Mouse (Mus musculus) midbrain, embryonic 12.5 days (tissue): ENCODE results near the gene Madcam1. TPM values are rescaled to one million over a fixed set of nuclear protein-coding genes. Genes with fewer than 3 reads are reported as not detected.
A peak's percentile ranks its signal among the peaks of the same experiment; 100 is the strongest.

ENCODE experiments used
- ATAC-seq: fragments of 200-750 bp; cut with Nextera tagmentation; 2 replicates; pipeline ENCODE4 v1.8.0; 2017; ENCODE audit warnings: low read depth, moderate TSS enrichment, moderate library complexity; ENCODE audit not compliant: low FRiP score
- H3K27ac ChIP-seq: fragments of 300-500 bp; sonication (generic); replicated peaks from 2 replicates; pipeline ENCODE4 v1.5.1; 2016; ENCODE audit warnings: mild to moderate bottlenecking
- H3K27me3 ChIP-seq: fragments of 300-500 bp; sonication (generic); 2 replicates; pipeline ENCODE4 v1.6.1; 2016; ENCODE audit warnings: mild to moderate bottlenecking
- H3K36me3 ChIP-seq: fragments of 300-500 bp; sonication (generic); 2 replicates; pipeline ENCODE4 v1.6.1; 2016
- H3K4me1 ChIP-seq: fragments of 300-500 bp; sonication (generic); 2 replicates; pipeline ENCODE4 v1.6.1; 2016
- H3K4me2 ChIP-seq: fragments of 300-500 bp; sonication (generic); replicated peaks from 2 replicates; pipeline ENCODE4 v1.6.1; 2016; ENCODE audit warnings: mild to moderate bottlenecking, moderate library complexity
- H3K4me3 ChIP-seq: fragments of 300-500 bp; sonication (generic); 2 replicates; pipeline ENCODE4 v1.5.1; 2016; ENCODE audit warnings: mild to moderate bottlenecking
- H3K9ac ChIP-seq: fragments of 300-500 bp; sonication (generic); replicated peaks from 2 replicates; pipeline ENCODE4 v1.6.1; 2016; ENCODE audit warnings: mild to moderate bottlenecking, moderate library complexity
- H3K9me3 ChIP-seq: fragments of 300-500 bp; sonication (generic); 2 replicates; pipeline ENCODE4 v1.6.1; 2016; ENCODE audit warnings: mild to moderate bottlenecking
- WGBS: fragments of 180-500 bp; shearing (Covaris S2); methylation state at CpG from one replicate; pipeline ENCODE4 v1.1.7; 2016; 5-methylcytosine and 5-hydroxymethylcytosine counted together
- polyA plus RNA-seq: library from polyadenylated mRNA; unstranded; fragments of >200 nt; fragmentation: Nextera tagmentation; extraction: Ambion mirVana; gene quantifications from 2 replicates; pipeline ENCODE4 v1.2.1, GENCODE M21; 2016

Madcam1 gene
- polyA plus RNA-seq, 1 experiment from 2014 or later: 1.7 TPM

DNA sequence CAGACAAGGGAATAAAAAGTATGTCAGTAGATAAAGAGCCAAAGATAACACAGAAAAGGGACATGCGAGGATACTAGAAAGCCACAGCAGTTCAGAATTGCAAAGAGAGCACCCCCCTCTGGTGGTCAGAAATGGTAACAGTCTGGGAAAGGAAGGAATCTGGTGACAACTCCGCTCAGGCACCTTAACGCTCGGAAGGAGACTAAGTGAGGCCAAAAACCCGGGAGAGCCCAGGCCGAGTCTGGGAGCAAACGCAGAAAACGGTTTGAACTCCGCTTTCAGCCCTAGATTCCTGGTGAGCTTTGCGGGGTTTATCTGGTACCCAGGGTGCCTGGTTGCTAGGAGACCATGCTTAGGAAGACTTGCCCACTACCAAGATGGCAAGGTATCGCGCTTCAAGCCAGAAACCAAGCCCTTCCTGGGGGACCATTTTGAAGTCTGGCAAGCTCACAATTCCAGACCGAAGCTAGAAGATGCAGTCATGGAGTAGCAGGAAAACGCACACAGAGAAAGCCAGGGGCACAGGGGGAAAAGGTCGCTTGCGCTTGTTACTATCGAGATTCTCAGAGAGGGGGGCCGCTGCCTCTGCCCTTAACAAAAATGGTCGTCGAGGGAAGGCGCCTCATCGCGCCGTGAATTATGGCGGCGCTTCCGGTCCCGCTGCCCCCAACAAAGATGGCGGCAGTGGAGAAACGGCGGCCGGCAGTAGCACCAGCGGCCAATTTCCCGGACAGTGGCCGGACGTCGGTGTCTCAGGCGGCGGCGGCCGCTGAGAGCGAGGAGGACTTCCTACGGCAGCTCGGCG, 4.6 kb downstream of the Madcam1 start, which contains the start of gene Tpgs1:
Gene Tpgs1, plus strand, starts transcription at position 599 of the 805 bp plus-strand sequence.
- peaks cover 5% of the 10 kb centered on the region; the same call in 1 of the 2 replicates for H3K36me3 ChIP-seq
- peak within 1 kb of the TSS; percentile 95 for H3K4me3 ChIP-seq
- peak within 1 kb of the TSS; percentile 97 for H3K27ac ChIP-seq
- peak within 1 kb of the TSS; percentile 84 for H3K9ac ChIP-seq
- ATAC-seq: peak; percentile 72
- WGBS: under 1% methylated on average over 45 of the region's 45 CpGs
- peak within 1 kb of the TSS; percentile 89 for H3K4me2 ChIP-seq
- H3K4me1 ChIP-seq: peaks cover 28% of the 10 kb centered on the region
- no peaks in the 10 kb centered on the region for H3K9me3 ChIP-seq
- H3K27me3 ChIP-seq: no peaks in the 10 kb centered on the region

DNA sequence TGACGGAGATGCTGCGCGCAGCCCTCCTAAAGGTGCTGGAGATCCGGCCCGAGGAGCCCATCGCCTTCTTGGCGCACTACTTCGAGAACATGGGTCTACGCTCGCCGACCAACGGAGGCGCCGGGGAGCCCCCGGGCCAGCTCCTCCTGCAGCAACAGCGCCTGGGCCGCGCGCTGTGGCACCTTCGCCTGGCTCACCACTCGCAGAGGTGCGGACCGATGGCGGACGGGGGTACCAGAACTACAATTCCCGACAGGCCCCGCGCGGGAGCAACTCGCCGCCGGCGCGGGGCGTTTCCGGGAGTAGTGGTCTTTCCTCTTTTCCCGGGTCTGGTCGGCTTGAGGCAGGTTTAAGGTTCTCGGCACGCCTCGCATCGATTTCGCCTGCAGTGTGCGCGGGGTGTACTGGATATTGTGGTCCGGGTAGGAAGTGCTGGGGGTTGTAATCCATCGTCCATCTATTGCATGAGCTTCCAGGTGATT, 5.3 kb downstream of the Madcam1 start:
- peaks cover 22% of the 10 kb centered on the region for H3K4me1 ChIP-seq
- peak; percentile 72 for ATAC-seq
- H3K27me3 ChIP-seq: no peaks in the 10 kb centered on the region
- peak overlapping the region; percentile 89 for H3K4me2 ChIP-seq
- peaks cover 5% of the 10 kb centered on the region; the same call in 1 of the 2 replicates for H3K36me3 ChIP-seq
- peak overlapping the region; percentile 95 for H3K4me3 ChIP-seq
- H3K27ac ChIP-seq: peak overlapping the region; percentile 97
- no peaks in the 10 kb centered on the region for H3K9me3 ChIP-seq
- H3K9ac ChIP-seq: peak overlapping the region; percentile 84
- under 1% methylated on average over 47 of the region's 47 CpGs for WGBS

DNA sequence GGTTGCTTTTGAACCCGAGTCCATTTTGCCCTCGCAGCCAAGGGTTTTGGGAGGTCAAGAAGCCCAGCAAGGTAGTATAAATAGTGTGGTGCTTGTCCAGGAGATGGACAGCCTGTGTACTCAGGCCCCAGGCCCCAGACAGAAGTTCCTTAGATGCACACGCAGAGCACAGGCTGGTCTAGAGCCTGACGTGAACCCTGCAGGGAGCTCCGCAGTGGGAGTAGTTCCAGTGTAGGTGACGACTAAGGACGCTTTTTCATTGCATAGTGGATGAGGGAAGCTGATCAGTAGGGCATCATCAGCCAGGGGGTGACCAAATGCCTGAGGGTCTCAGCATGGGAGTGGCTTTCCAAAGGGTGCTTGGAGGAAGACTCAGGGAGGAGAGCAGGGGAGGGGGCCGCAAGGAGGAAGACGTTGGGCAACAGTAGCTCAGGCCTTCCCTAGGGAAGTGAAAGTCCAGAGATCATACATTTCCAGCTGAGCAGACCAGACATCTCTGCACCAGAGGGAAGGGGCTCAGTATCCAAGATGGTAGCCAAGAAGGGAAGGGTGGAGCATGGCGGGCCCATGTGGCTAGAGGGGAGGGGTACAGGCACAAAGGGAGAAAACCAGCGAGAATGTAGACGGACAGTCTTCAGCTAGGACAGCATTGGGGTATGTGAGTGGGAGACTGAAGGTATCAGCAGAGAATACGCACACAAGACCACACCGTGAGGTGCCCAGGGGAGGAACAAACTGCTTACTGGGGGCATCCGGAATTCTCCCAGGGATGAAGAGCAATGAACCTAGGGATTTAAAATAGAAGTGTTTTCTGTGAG, 5.9 kb downstream of the Madcam1 start:
- H3K36me3 ChIP-seq: peaks cover 6% of the 10 kb centered on the region
- peak overlapping the region; percentile 89 for H3K4me2 ChIP-seq
- H3K27me3 ChIP-seq: no peaks in the 10 kb centered on the region
- H3K4me3 ChIP-seq: peak overlapping the region; percentile 95
- 33% methylated on average over 15 of the region's 15 CpGs for WGBS
- peaks cover 21% of the 10 kb centered on the region for H3K4me1 ChIP-seq
- H3K9ac ChIP-seq: peak overlapping the region; percentile 84
- peak; percentile 29; the same call in 1 of the 2 replicates for ATAC-seq
- no peaks in the 10 kb centered on the region for H3K9me3 ChIP-seq
- peak overlapping the region; percentile 97 for H3K27ac ChIP-seq

DNA sequence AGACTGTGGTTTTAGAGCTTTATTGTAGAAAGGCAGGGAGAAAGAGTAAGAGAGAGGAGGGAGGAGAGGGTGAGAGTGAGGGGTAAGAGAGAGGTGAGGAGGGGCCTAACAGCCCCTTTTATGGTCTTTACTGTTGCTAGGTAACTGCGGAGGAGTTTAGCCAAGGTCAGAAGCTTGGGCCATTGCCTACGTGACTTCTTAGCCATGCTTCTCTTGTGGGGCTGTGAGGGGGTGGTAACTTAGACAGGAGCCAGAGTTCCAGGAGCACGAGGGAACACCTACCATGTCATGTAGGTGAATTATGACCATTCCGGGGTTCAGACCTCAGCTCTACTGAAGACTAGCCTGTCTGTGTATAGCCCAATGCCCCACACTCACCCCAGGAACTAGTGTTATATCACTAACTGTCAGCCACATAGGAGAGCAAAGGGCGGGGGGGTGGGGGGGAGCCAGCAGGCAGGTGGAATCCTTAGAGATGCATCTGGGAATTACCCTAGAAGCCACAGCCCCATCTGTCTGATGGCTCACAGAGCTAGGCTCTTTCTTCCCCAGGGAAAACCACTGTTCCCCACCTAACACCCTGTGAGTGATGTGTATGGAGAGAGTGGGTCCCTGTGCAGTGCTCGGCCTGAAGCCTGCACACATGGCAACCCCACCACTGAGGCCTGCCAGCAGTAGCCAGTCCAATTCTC, 7.2 kb downstream of the Madcam1 start:
- Histone ChIP-seq H3K4me2 (no peak overlapping the region), H3K4me3 (0 out of 2 replicates have a peak overlapping the region, but pooled peaks have one; percentile 95), H3K27me3 (no peaks in the 10 kb centered on the region), H3K4me1 (peaks cover 21% of the 10 kb centered on the region), H3K27ac (no peak overlapping the region), H3K9ac (peak overlapping the region; percentile 31; the same call in 1 of the 2 replicates), H3K36me3 (peaks cover 17% of the 10 kb centered on the region), H3K9me3 (no peaks in the 10 kb centered on the region)
- no peak for ATAC-seq
- WGBS: 66% methylated on average over 6 of the region's 6 CpGs

DNA sequence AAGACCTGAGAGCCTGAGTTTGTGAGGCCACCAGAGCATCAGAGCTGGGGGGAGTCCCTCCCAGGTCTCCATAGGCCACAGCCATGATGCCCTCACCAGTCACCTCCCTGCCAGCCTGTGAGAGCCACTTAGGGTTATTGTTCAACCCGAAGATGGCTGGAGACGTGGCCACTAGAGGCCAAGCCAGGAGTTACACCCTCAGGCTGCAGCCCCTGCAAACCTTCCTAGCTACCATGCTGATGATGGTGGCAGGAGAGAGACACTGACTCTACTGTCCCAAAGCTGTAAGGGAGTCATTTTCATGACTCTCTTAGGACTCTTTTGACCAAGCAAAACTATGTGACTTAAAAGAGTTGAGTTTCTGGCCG, 7.7 kb downstream of the Madcam1 start:
- peaks cover 22% of the 10 kb centered on the region for H3K36me3 ChIP-seq
- H3K27ac ChIP-seq: no peak overlapping the region
- H3K27me3 ChIP-seq: no peaks in the 10 kb centered on the region
- no peak overlapping the region for H3K9ac ChIP-seq
- no peaks in the 10 kb centered on the region for H3K9me3 ChIP-seq
- ATAC-seq: no peak
- H3K4me3 ChIP-seq: no peak overlapping the region
- H3K4me1 ChIP-seq: peaks cover 21% of the 10 kb centered on the region
- WGBS: 58% methylated on average over 3 of the region's 3 CpGs
- no peak overlapping the region for H3K4me2 ChIP-seq

DNA sequence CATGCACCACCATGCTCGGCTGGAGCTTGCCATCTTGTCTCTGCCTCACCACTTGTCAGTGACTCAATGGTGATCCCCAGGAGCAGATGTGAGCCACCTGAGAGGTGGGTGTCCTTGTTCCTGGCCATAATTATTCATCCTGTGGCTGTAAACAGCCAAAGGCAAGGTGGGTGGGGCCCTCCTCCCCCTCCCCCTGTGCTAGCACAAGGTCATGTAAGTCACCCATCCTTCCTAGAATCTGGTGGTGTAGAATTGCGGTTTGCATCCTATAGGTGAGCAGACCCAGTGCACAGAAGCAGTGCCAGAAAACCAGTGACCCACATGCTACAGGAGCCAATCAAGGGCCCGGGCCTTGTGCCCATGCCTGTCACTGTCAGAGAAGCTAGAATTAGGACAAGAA, 8.7 kb downstream of the Madcam1 start:
- H3K27me3 ChIP-seq: no peaks in the 10 kb centered on the region
- H3K9me3 ChIP-seq: no peaks in the 10 kb centered on the region
- WGBS: 93% methylated on average over 3 of the region's 3 CpGs

DNA sequence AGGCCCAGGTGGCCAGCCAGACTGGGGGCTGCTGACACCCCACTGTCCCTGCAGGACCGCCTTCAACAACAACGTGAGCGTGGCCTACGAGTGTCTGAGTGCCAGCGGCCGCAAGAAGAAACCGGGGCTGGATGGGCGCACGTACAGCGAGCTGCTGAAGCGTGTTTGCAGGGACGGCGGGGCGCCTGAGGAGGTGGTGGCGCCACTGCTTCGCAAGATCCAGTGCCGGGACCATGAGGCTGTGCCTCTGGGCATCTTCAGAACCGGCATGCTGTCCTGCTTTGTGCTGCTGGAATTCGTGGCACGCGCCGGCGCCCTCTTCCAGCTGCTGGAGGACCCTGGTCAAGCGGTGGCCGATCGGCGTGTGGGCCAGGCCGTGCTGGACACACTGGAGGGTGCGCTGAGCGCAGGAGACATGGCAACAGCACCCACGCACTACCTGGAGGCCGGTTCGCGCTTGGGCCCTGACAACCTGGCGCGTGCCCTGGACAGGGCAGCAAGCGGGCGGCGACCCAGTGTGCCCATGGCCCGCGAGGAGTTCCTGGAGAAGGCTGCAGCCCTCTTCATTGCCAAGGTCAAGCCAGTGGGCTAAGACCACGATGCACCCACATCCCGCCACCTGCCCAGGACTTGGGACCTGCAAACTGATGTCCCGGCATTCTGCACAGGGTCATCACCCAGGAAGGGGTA, 11.1 kb downstream of the Madcam1 start:
- 55% methylated on average over 44 of the region's 44 CpGs for WGBS
- Histone ChIP-seq H3K9me3 (no peaks in the 10 kb centered on the region), H3K27ac (no peak overlapping the region), H3K36me3 (peaks cover 22% of the 10 kb centered on the region), H3K9ac (no peak overlapping the region), H3K4me3 (0 out of 2 replicates have a peak overlapping the region, but pooled peaks have one; percentile 1), H3K4me2 (no peak overlapping the region), H3K27me3 (peaks cover 3% of the 10 kb centered on the region; the same call in 1 of the 2 replicates), H3K4me1 (peaks cover 9% of the 10 kb centered on the region)
- ATAC-seq: no peak

More for the DNA sequence above, 8.7 kb downstream of the Madcam1 start:
- ATAC-seq: no peak
- Histone ChIP-seq H3K27ac (no peak overlapping the region), H3K4me3 (no peak overlapping the region), H3K4me1 (peaks cover 20% of the 10 kb centered on the region), H3K9ac (no peak overlapping the region), H3K36me3 (peaks cover 22% of the 10 kb centered on the region), H3K4me2 (no peak overlapping the region)

DNA sequence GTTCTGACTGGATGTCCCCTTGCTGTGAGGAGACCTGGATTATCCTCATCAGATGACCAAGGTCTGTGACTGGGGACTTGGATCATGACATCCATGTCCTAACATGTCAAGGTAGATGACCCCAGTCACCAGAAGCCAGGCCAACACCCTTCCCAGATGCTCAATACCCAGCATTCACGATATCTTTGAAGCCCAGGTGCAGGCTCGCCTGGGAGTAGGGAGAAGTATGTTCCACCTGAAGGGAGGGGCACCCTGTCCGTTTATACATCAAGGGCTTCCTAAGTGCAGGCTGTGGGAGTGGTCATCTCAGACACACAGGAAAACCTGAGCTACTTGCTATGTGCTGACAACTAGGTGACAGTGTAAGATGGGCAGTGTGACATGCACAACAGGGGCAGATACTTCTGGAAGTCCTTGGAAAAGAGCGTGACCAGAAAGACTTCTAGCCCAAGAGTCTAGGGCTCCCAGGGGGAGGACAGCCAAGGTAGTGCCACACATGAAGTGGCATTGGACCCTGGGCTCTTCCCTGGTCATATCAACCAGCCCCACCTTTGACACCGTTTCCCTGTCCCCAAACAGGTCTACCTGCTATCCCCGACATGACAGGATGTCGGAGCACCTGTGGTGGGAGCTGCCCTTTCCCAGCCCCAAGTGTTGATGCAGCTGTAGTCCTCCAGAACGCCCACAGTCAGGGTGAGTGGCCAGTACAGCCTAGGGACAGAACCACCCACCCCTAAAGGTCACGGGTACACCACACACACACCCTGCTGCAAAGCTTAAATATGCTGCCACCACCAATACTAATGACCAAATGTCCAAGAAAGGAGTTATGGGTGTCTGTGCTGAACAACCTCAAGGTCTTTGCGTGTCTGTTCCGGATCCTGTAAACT, 16.5 kb downstream of the Madcam1 start:
- H3K36me3 ChIP-seq: peaks cover 29% of the 10 kb centered on the region
- H3K9me3 ChIP-seq: no peaks in the 10 kb centered on the region
- peak; percentile 56 for ATAC-seq
- peak overlapping the region; percentile 92 for H3K4me3 ChIP-seq
- peaks cover 23% of the 10 kb centered on the region for H3K4me1 ChIP-seq
- peaks cover 3% of the 10 kb centered on the region; the same call in 1 of the 2 replicates for H3K27me3 ChIP-seq
- H3K4me2 ChIP-seq: peak overlapping the region; percentile 83
- WGBS: 41% methylated on average over 11 of the region's 11 CpGs
- H3K9ac ChIP-seq: peak overlapping the region; percentile 41; the same call in 1 of the 2 replicates
- peak overlapping the region; percentile 83 for H3K27ac ChIP-seq

DNA sequence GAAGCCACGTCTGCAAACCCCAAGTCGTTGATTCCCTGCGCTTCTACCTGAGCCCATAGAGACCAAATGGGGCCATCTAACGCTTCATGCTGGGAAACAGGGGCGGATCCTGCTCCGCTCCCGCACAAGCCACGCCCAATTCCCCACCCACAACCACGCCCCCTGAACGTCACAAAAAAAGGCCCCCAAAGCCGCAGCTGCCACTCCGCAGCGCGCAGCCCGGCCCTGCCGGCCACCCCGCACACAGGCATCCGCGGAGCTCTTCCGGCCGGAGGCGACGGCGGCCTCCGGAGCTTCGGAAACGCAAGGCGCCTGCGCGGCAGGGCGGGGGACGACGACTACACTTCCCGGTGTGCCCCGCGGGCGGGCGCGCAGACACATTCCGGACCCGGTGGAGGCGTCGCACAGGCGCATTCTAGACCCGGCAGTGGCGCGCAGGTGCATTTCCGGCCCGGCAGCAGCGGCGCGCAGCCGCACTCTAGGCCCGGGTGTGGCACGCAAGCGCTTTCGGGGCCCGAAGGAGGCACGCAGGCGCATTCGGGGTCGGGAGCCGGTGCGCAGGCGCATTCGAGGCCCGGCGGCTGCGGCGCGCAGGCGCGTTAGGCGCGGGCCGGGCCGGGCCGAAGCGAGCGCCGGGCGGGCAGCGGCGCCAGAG, 17.4 kb downstream of the Madcam1 start, which contains the start of gene Cdc34:
Gene Cdc34, plus strand, starts transcription at position 605 of the 655 bp plus-strand sequence.
- Histone ChIP-seq H3K4me3 (peak within 1 kb of the TSS; percentile 92), H3K4me1 (peaks cover 23% of the 10 kb centered on the region), H3K9me3 (no peaks in the 10 kb centered on the region), H3K4me2 (peak within 1 kb of the TSS; percentile 83), H3K36me3 (peaks cover 30% of the 10 kb centered on the region), H3K9ac (peak within 1 kb of the TSS; percentile 87), H3K27ac (peak within 1 kb of the TSS; percentile 83), H3K27me3 (peaks cover 3% of the 10 kb centered on the region; the same call in 1 of the 2 replicates)
- peak; percentile 93 for ATAC-seq
- whole genome bisulfite sequencing: under 1% methylated on average over 75 of the region's 84 CpGs

DNA sequence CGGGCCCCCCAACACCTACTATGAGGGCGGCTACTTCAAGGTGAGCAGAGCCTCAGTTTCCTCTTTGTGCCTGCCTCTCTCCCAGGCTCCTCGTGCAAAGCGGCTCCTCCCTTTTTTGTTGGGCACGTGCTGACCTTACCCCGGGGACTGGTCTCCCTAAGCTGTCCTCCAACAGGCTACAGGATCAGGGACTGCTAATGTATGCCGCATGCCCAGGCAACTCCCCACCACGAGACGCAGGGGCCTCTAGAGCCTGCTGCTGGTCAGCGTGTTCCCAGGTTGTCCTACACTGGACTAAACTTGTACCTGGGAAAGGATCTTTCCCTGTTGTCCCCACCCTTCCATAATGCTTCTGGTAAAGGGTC, 18.2 kb downstream of the Madcam1 start:
- peak overlapping the region; percentile 83 for H3K27ac ChIP-seq
- peak overlapping the region; percentile 87 for H3K9ac ChIP-seq
- peak; percentile 2 for ATAC-seq
- H3K36me3 ChIP-seq: peaks cover 35% of the 10 kb centered on the region
- H3K27me3 ChIP-seq: peaks cover 3% of the 10 kb centered on the region; the same call in 1 of the 2 replicates
- 0% methylated on average over 10 of the region's 10 CpGs for WGBS
- peak overlapping the region; percentile 92 for H3K4me3 ChIP-seq
- H3K9me3 ChIP-seq: no peaks in the 10 kb centered on the region
- peak overlapping the region; percentile 83 for H3K4me2 ChIP-seq
- H3K4me1 ChIP-seq: peaks cover 23% of the 10 kb centered on the region
